Mouse (Mus musculus) CH12.LX (cell line): Measurements from ENCODE around the gene Dll3. TPM values are rescaled to one million over a fixed set of nuclear protein-coding genes. Genes with fewer than 3 reads are reported as not detected.
A peak's percentile ranks its signal among the peaks of the same experiment; 100 is the strongest.

Experiments
- DNase-seq: peaks from one replicate; pipeline ENCODE4 v3.0.0-alpha.2; 2013; ENCODE audit errors: extremely low read depth
- H3K27ac ChIP-seq: 2 replicates; pipeline ENCODE4 v1.5.1; 2012; ENCODE audit warnings: low read depth, mild to moderate bottlenecking, control low read depth, moderate library complexity; ENCODE audit not compliant: insufficient read depth
- H3K27me3 ChIP-seq: replicated peaks from 2 replicates; pipeline ENCODE3; 2012; ENCODE audit warnings: inconsistent platforms
- H3K36me3 ChIP-seq, 2 experiments: replicated peaks in 1 of 2; 2 replicates each; pipeline versions ENCODE3 to v1.6.1; 2012; ENCODE audit warnings: inconsistent platforms in 1 of 2, low read length in 1 of 2, mild to moderate bottlenecking in 1 of 2, mixed read lengths in 1 of 2, moderate library complexity in 1 of 2; ENCODE audit not compliant: control insufficient read depth in 1 of 2, insufficient read depth in 1 of 2
- H3K4me1 ChIP-seq, 2 experiments: 2 replicates each; pipeline ENCODE4 v1.6.1; 2012; ENCODE audit warnings: inconsistent platforms in 1 of 2, moderate library complexity in 1 of 2; ENCODE audit not compliant: insufficient read depth in 2 of 2, control insufficient read depth in 1 of 2
- H3K4me2 ChIP-seq: 2 replicates; pipeline ENCODE4 v1.6.1; 2012; ENCODE audit warnings: low read depth, mild to moderate bottlenecking, control low read depth; ENCODE audit not compliant: poor library complexity, insufficient read depth, severe bottlenecking
- H3K4me3 ChIP-seq, 3 experiments: fragments of 150-350 bp in 1 of 3; sonication (generic) in 1 of 3; replicated peaks in 1 of 3; 2 replicates each; pipeline versions ENCODE3 to v1.5.1; 2011 to 2012; ENCODE audit warnings: low read depth in 2 of 3, low read length in 2 of 3, mild to moderate bottlenecking in 2 of 3, moderate library complexity in 2 of 3, control low read depth in 1 of 3, improper control_type of control experiment in 1 of 3, inconsistent platforms in 1 of 3, mixed read lengths in 1 of 3; ENCODE audit not compliant: poor library complexity in 1 of 3
- H3K79me2 ChIP-seq: replicated peaks from 2 replicates; pipeline ENCODE4 v1.6.1; 2012; ENCODE audit warnings: mild to moderate bottlenecking, moderate library complexity; ENCODE audit not compliant: control insufficient read depth, poor library complexity, insufficient read depth, severe bottlenecking; ENCODE audit errors: extremely low read depth
- H3K9ac ChIP-seq: 2 replicates; pipeline ENCODE4 v1.6.1; 2012; ENCODE audit warnings: low read depth, mild to moderate bottlenecking, control low read depth, moderate library complexity; ENCODE audit not compliant: insufficient read depth
- H3K9me3 ChIP-seq: replicated peaks from 2 replicates; pipeline ENCODE3; 2012; ENCODE audit warnings: low read length, inconsistent platforms, mixed read lengths
- BHLHE40 ChIP-seq: IDR thresholded peaks from 2 replicates; pipeline ENCODE4 v1.6.1; 2011; ENCODE audit warnings: mild to moderate bottlenecking, low read depth, low read length, improper control_type of control experiment
- CHD1 ChIP-seq: IDR thresholded peaks from 2 replicates; pipeline ENCODE4 v1.6.1; 2012; ENCODE audit warnings: low read depth, low read length, improper control_type of control experiment, inconsistent platforms
- CTCF ChIP-seq, 2 experiments: IDR thresholded peaks in 1 of 2; conservative IDR thresholded peaks in 1 of 2; 2 replicates each; pipeline ENCODE4 v1.5.1; 2011 to 2012; ENCODE audit warnings: low read depth in 2 of 2, low read length in 2 of 2, improper control_type of control experiment in 1 of 2, inconsistent platforms in 1 of 2, mild to moderate bottlenecking in 1 of 2, moderate library complexity in 1 of 2
- E2F4 ChIP-seq: IDR thresholded peaks from 2 replicates; pipeline ENCODE4 v1.6.1; 2011; ENCODE audit warnings: low read depth, low read length, improper control_type of control experiment; ENCODE audit not compliant: insufficient replicate concordance
- ELF1 ChIP-seq: IDR thresholded peaks from 2 replicates; pipeline ENCODE4 v1.6.1; 2014; ENCODE audit warnings: low read depth, mild to moderate bottlenecking, inconsistent platforms, low read length, improper control_type of control experiment
- ETS1 ChIP-seq: conservative IDR thresholded peaks from 2 replicates; pipeline ENCODE4 v1.6.1; 2012; ENCODE audit warnings: low read depth, mild to moderate bottlenecking, inconsistent platforms, low read length, improper control_type of control experiment, moderate library complexity
- GABPA ChIP-seq: IDR thresholded peaks from 2 replicates; pipeline ENCODE4 v1.6.1; 2012; ENCODE audit warnings: low read depth, low read length, improper control_type of control experiment, inconsistent platforms; ENCODE audit not compliant: insufficient replicate concordance
- HCFC1 ChIP-seq: IDR thresholded peaks from 2 replicates; pipeline ENCODE4 v1.6.1; 2012; ENCODE audit warnings: low read depth, mild to moderate bottlenecking, inconsistent platforms, low read length, improper control_type of control experiment
- JUN ChIP-seq: IDR thresholded peaks from 2 replicates; pipeline ENCODE4 v1.6.1; 2011; ENCODE audit warnings: low read depth, mild to moderate bottlenecking, low read length, improper control_type of control experiment, moderate library complexity; ENCODE audit not compliant: insufficient read depth
- JUND ChIP-seq: conservative IDR thresholded peaks from 2 replicates; pipeline ENCODE4 v1.6.1; 2011; ENCODE audit warnings: low read depth, low read length, improper control_type of control experiment
- KAT2A ChIP-seq: IDR thresholded peaks from 2 replicates; pipeline ENCODE4 v1.6.1; 2012; ENCODE audit warnings: low read length, improper control_type of control experiment, inconsistent platforms; ENCODE audit not compliant: insufficient replicate concordance
- MAX ChIP-seq: IDR thresholded peaks from 2 replicates; pipeline ENCODE4 v1.6.1; 2011; ENCODE audit warnings: low read length, improper control_type of control experiment
- MAZ ChIP-seq: IDR thresholded peaks from 2 replicates; pipeline ENCODE4 v1.6.1; 2012; ENCODE audit warnings: low read depth, mild to moderate bottlenecking, inconsistent platforms, low read length, improper control_type of control experiment, moderate library complexity
- MEF2A ChIP-seq: IDR thresholded peaks from 2 replicates; pipeline ENCODE4 v1.6.1; 2014; ENCODE audit warnings: low read depth, mild to moderate bottlenecking, inconsistent platforms, low read length, improper control_type of control experiment, borderline replicate concordance
- MXI1 ChIP-seq: IDR thresholded peaks from 2 replicates; pipeline ENCODE4 v1.6.1; 2011; ENCODE audit warnings: mild to moderate bottlenecking, low read depth, low read length, improper control_type of control experiment
- MYC ChIP-seq: IDR thresholded peaks from 2 replicates; pipeline ENCODE4 v1.6.1; 2011; ENCODE audit warnings: low read depth, mild to moderate bottlenecking, improper control_type of control experiment, low read length
- NELFE ChIP-seq: IDR thresholded peaks from 2 replicates; pipeline ENCODE4 v1.6.1; 2011; ENCODE audit warnings: low read depth, low read length, improper control_type of control experiment
- NRF1 ChIP-seq: IDR thresholded peaks from 2 replicates; pipeline ENCODE4 v1.6.1; 2014; ENCODE audit warnings: low read depth, mild to moderate bottlenecking, inconsistent platforms, low read length, improper control_type of control experiment, moderate library complexity
- PAX5 ChIP-seq: IDR thresholded peaks from 2 replicates; pipeline ENCODE4 v1.6.1; 2012; ENCODE audit warnings: low read length, inconsistent platforms, mixed read lengths
- POLR2A ChIP-seq: IDR thresholded peaks from 2 replicates; pipeline ENCODE4 v1.6.1; 2011; ENCODE audit warnings: low read depth, mild to moderate bottlenecking, improper control_type of control experiment, low read length
- POLR2AphosphoS2 ChIP-seq: IDR thresholded peaks from 2 replicates; pipeline ENCODE4 v1.6.1; 2011; ENCODE audit warnings: low read depth, low read length, improper control_type of control experiment
- RAD21 ChIP-seq: IDR thresholded peaks from 2 replicates; pipeline ENCODE4 v1.6.1; 2011; ENCODE audit warnings: low read depth, mild to moderate bottlenecking, low read length, improper control_type of control experiment, moderate library complexity
- RCOR1 ChIP-seq: conservative IDR thresholded peaks from 2 replicates; pipeline ENCODE4 v1.6.1; 2012; ENCODE audit warnings: low read depth, mild to moderate bottlenecking, inconsistent platforms, low read length, improper control_type of control experiment
- SMC3 ChIP-seq: IDR thresholded peaks from 2 replicates; pipeline ENCODE4 v1.6.1; 2011; ENCODE audit warnings: low read depth, low read length, improper control_type of control experiment
- TBP ChIP-seq: conservative IDR thresholded peaks from 2 replicates; pipeline ENCODE4 v1.6.1; 2011; ENCODE audit warnings: low read depth, low read length, improper control_type of control experiment
- TCF12 ChIP-seq: IDR thresholded peaks from 2 replicates; pipeline ENCODE4 v1.6.1; 2014; ENCODE audit warnings: low read depth, mild to moderate bottlenecking, inconsistent platforms, low read length, improper control_type of control experiment
- USF1 ChIP-seq: IDR thresholded peaks from 2 replicates; pipeline ENCODE4 v1.6.1; 2014; ENCODE audit warnings: low read depth, mild to moderate bottlenecking, inconsistent platforms, low read length, improper control_type of control experiment
- USF2 ChIP-seq: conservative IDR thresholded peaks from 2 replicates; pipeline ENCODE4 v1.6.1; 2011; ENCODE audit warnings: low read depth, low read length, improper control_type of control experiment
- ZKSCAN1 ChIP-seq: IDR thresholded peaks from 2 replicates; pipeline ENCODE4 v1.6.1; 2012; ENCODE audit warnings: low read depth, inconsistent platforms, low read length, improper control_type of control experiment, borderline replicate concordance
- ZNF384 ChIP-seq: IDR thresholded peaks from 2 replicates; pipeline ENCODE4 v1.6.1; 2012; ENCODE audit warnings: low read depth, low read length, improper control_type of control experiment, inconsistent platforms
- dilution Hi-C: fragments of 300-500 bp; cut with MboI; formaldehyde crosslinking; loops from 2 replicates; pipeline ENCODE4 v1.14.3; 2020; ENCODE audit warnings: low sequenced_read_pairs; ENCODE audit not compliant: extremely low pct_unique_long_range_greater_than_20kb, extremely low pct_ligation_motif_present
- in situ Hi-C: fragments of 300-500 bp; cut with MboI; formaldehyde crosslinking; loops from 3 replicates; pipeline ENCODE4 v1.14.3; 2019; ENCODE audit warnings: low sequenced_read_pairs, low pct_ligation_motif_present, low pct_unique_long_range_greater_than_20kb, mixed read lengths
- polyA plus RNA-seq: library from polyadenylated mRNA; unstranded; fragments of >175 nt; gene quantifications from 2 replicates; pipeline ENCODE4 v1.2.1, GENCODE M21; 2012; ENCODE audit warnings: low read depth; ENCODE audit not compliant: insufficient read length
- total RNA-seq, 2 experiments: library from RNA; depleted of rRNA; stranded (reverse); fragments of 300-350 nt in 1 of 2; fragments of >200 nt in 1 of 2; gene quantifications; 2 replicates each; pipeline ENCODE4 v1.2.3; 2012 to 2014

Gene Dll3
- total and polyA plus RNA-seq, 3 experiments, result 0.11 to 0.29 TPM; not detected in 1

GRCm38 (mm10) chr7:28298837-28299625 lies 3.0 kb downstream of the Dll3 start:
- peaks cover 10 to 23% of the 10 kb centered on the region in 2 experiments for H3K4me1 ChIP-seq
- no peak overlapping the region for H3K4me2 ChIP-seq
- no peak overlapping the region for H3K27ac ChIP-seq
- no peaks in the 10 kb centered on the region for H3K79me2 ChIP-seq
- H3K4me3 ChIP-seq, result no peak overlapping the region
- no peak overlapping the region for H3K9ac ChIP-seq
- peak; percentile 12 to 72; a peak in 3 of 4 replicates for TF ChIP-seq CTCF (conservative IDR thresholded peaks at IDR 0.05 in 1 of 2, IDR thresholded peaks at IDR 0.05 in 1 of 2; ENCODE audit: low read depth in 2 of 2, low read length in 2 of 2)
- TF ChIP-seq POLR2A, result no peak
- TF ChIP-seq GABPA, result no peak
- TF ChIP-seq TBP, result no peak
- no peak for TF ChIP-seq PAX5
- TF ChIP-seq RAD21, result peak; percentile 75
- TF ChIP-seq NELFE, result no peak
- no peak for TF ChIP-seq HCFC1
- no peak for TF ChIP-seq ZKSCAN1
- no peak for TF ChIP-seq KAT2A
- no peak for TF ChIP-seq JUND
- TF ChIP-seq BHLHE40, result peak; percentile 83
- peak; percentile 41; the same call in 1 of the 2 replicates for TF ChIP-seq NRF1
- TF ChIP-seq E2F4, result no peak
- no peak for TF ChIP-seq RCOR1
- TF ChIP-seq MXI1, result peak; percentile 22; the same call in 1 of the 2 replicates
- no peak for TF ChIP-seq MEF2A
- TF ChIP-seq ELF1, result no peak
- peak; percentile 61; the same call in 1 of the 2 replicates for TF ChIP-seq MAX
- TF ChIP-seq USF2, result no peak
- no peak for TF ChIP-seq CHD1
- no peak for TF ChIP-seq ZNF384
- no peak for TF ChIP-seq MAZ
- TF ChIP-seq SMC3, result peak; percentile 49
- TF ChIP-seq JUN, result no peak
- TF ChIP-seq POLR2AphosphoS2, result no peak
- no peak for TF ChIP-seq TCF12
- no peak for TF ChIP-seq MYC
- TF ChIP-seq ETS1, result peak; percentile 53; the same call in 1 of the 2 replicates
- no peak for TF ChIP-seq USF1
- peak; percentile 67 for DNase-seq
- H3K27me3 ChIP-seq, result no peaks in the 10 kb centered on the region
- no peaks in the 10 kb centered on the region for H3K9me3 ChIP-seq
- dilution Hi-C loops, result no loop called here
- in situ Hi-C loops, result no loop called here
- H3K36me3 ChIP-seq, result peaks cover 0 to 5% of the 10 kb centered on the region in 2 experiments
